Mouse (Mus musculus): ENCODE measurements around the gene Pmpca.

DNA sequence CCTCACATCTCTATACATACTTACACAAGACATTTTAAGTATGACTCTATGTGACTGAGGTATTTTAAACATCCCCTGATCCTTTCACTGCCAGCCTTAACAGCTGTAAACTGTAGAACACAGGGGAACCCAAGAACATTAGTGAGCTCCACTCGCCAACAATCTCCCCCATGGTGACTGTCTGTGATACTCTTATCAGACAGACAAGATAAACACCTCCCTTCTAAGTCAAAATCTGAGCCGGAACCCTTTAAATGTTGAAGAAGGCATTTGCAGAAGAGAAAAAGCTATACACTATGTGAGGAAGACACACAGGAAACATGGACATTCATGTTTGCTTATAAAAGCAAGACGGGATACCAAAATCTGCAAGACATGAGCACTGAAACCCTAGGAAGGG is 54.7 kb downstream of the Pmpca start:
- TF ChIP-seq POLR2A (IDR thresholded peaks at IDR 0.05; ENCODE audit: low read depth, low read length) (no peak), CTCF (IDR thresholded peaks at IDR 0.05; ENCODE audit: extremely low read depth, insufficient read depth, insufficient read length, insufficient replicate concordance) (no peak)

Data from spleen, adult 2 months (tissue).